In the genomic region with DNA sequence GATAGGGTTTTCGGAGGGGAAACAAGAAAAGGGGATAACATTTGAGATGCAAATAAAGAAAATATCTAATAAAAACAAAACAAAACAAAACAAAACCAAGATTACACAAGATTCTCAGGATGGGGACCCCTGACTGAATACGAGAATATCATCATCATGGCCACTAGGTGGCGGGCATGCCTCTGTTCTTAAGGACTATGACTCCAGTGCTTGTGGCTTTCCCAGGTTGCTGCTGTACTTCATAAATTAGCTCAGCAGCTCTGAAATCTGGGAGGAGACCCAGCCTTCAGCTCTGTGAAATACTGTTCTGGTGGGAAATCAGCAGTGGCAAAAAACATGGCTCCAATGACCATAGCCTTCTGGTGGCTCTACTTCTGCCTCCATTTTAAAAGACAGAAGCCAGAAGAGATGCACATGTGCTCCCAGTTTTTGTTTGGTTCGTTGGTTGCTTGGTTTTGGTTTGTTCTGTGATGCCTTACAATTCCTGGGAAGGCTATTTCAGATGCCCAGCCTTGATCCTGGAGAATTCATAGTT, we compare ENCODE assay signal across 8 mouse cellular contexts. TPM values are rescaled to one million over a fixed set of nuclear protein-coding genes. Genes with fewer than 3 reads are reported as not detected.
DNase-seq lines count a peak whose midpoint lies in the region; ATAC-seq and TF ChIP-seq lines count a peak whose summit lies in the region.

No protein-coding gene starts in this region.

- no peaks in the 10 kb centered on the region for H3K27me3 ChIP-seq in intestine, postnatal 0 days (replicated peaks; ENCODE audit: control insufficient read depth, insufficient read depth, low read length)
- no peaks in the 10 kb centered on the region for H3K27me3 ChIP-seq in midbrain, embryonic 10.5 days (ENCODE audit: low read depth, poor library complexity, severe bottlenecking)

- H3K9me3 ChIP-seq in intestine, postnatal 0 days (ENCODE audit: control insufficient read depth), result no peaks in the 10 kb centered on the region
- no peaks in the 10 kb centered on the region for H3K9me3 ChIP-seq in midbrain, embryonic 10.5 days (replicated peaks)

- no peaks in the 10 kb centered on the region for H3K36me3 ChIP-seq in intestine, postnatal 0 days (ENCODE audit: control insufficient read depth, insufficient read depth)
- H3K36me3 ChIP-seq in midbrain, embryonic 10.5 days, result no peaks in the 10 kb centered on the region

- no peak overlapping the region for H3K4me2 ChIP-seq in intestine, postnatal 0 days (replicated peaks; ENCODE audit: low read depth)

- no peak overlapping the region for H3K9ac ChIP-seq in intestine, postnatal 0 days (ENCODE audit: low read depth, low read length)

- 11% methylated on average over 4 of the region's 4 CpGs for WGBS in intestine, postnatal 0 days
- 20% methylated on average over 4 of the region's 4 CpGs for WGBS in midbrain, embryonic 10.5 days

- no peak overlapping the region for H3K27ac ChIP-seq in intestine, postnatal 0 days (ENCODE audit: low read depth, low read length)
- no peak overlapping the region for H3K27ac ChIP-seq in midbrain, embryonic 10.5 days (replicated peaks)

- intact Hi-C loops in heart, postnatal 25 days (cut with DNase I), result loop anchor here (1.0 to 2.0 kb wide), 5 partner anchors 36 to 177 kb away; a partner anchor contains a TSS
- intact Hi-C loops in left cerebral cortex, postnatal 14 days (cut with DNase I), result loop anchor here (1.0 to 5.0 kb wide), 4 partner anchors 172 to 918 kb away; no protein-coding TSS in a partner anchor

- peak; percentile 93 for DNase-seq in heart, adult 11 months
- no peak for DNase-seq in heart, postnatal 25 days (ENCODE audit: low spot score)
- peak; percentile 63 to 67 for DNase-seq in cerebellum, postnatal 4 days (ENCODE audit: low spot score in 2 of 2)
- peak; percentile 33 to 39 for DNase-seq in gastrocnemius, adult 8-10 months (ENCODE audit: low spot score in 2 of 2)
- DNase-seq in left cerebral cortex, postnatal 14 days (ENCODE audit: low spot score in 2 of 2), result peak; percentile 78 to 79
- DNase-seq in midbrain, embryonic 10.5 days (ENCODE audit: low spot score), result peak; percentile 57
- DNase-seq in right cerebral cortex, postnatal 36 days (ENCODE audit: low spot score in 2 of 2), result peak; percentile 25 to 52

- TF ChIP-seq CTCF in intestine, postnatal 0 days (IDR thresholded peaks at IDR 0.05; ENCODE audit: low read depth), result peak; percentile 88

- no peak overlapping the region for H3K4me3 ChIP-seq in intestine, postnatal 0 days (ENCODE audit: low read depth, low read length)
- H3K4me3 ChIP-seq in midbrain, embryonic 10.5 days, result no peak overlapping the region

- no peaks in the 10 kb centered on the region for H3K4me1 ChIP-seq in intestine, postnatal 0 days (replicated peaks; ENCODE audit: control insufficient read depth, insufficient read depth, low read length)
- no peaks in the 10 kb centered on the region for H3K4me1 ChIP-seq in midbrain, embryonic 10.5 days

- ATAC-seq in intestine, postnatal 0 days, result 0 out of 2 replicates have a peak, but pooled peaks have one; percentile 17

RNA-seq across cellular contexts. Expression of a gene that starts 4.5 kb away (rescaled TPM):
- 1 to 10 TPM in 1 of 2 experiments, under 1 TPM in 1; 0.84 to 2.3 TPM for total RNA-seq in heart, postnatal 25 days (2021)
- total RNA-seq in gastrocnemius, adult 8-10 months (2022), result 1 to 10 TPM; 1.2 to 3.9 (median 2.1) TPM
- 0.16 TPM in 1 of 2 replicates, not detected in the other for polyA plus RNA-seq in intestine, postnatal 0 days (2015; fragmentation: Nextera tagmentation; extraction: Ambion mirVana)
- total RNA-seq in left cerebral cortex, postnatal 14 days (2021), result not detected
- not detected in 2 replicates for polyA plus RNA-seq in midbrain, embryonic 10.5 days (2016; fragmentation: Nextera tagmentation; extraction: Ambion mirVana)

RNA-seq across cellular contexts. Expression of a gene that starts 51.6 kb away (rescaled TPM):
- total RNA-seq in heart, postnatal 25 days (2021), result 1 to 10 TPM; 4.0 to 5.6 TPM
- 1 to 10 TPM; 1.7 to 3.9 (median 3.1) TPM for total RNA-seq in gastrocnemius, adult 8-10 months (2022)
- 598 and 670 TPM in 2 replicates for polyA plus RNA-seq in intestine, postnatal 0 days (2015; fragmentation: Nextera tagmentation; extraction: Ambion mirVana)
- 1 to 10 TPM; 1.3 to 2.7 TPM for total RNA-seq in left cerebral cortex, postnatal 14 days (2021)
- 1.1 and 1.9 TPM in 2 replicates for polyA plus RNA-seq in midbrain, embryonic 10.5 days (2016; fragmentation: Nextera tagmentation; extraction: Ambion mirVana)
